Mouse (Mus musculus): Measurements from ENCODE around the gene Slc12a6. TPM values are rescaled to one million over a fixed set of nuclear protein-coding genes. Genes with fewer than 3 reads are reported as not detected.

Gene Slc12a6
- total and polyA plus RNA-seq, 2 experiments from 2014 or later = 14.1 to 69.7 TPM

DNA sequence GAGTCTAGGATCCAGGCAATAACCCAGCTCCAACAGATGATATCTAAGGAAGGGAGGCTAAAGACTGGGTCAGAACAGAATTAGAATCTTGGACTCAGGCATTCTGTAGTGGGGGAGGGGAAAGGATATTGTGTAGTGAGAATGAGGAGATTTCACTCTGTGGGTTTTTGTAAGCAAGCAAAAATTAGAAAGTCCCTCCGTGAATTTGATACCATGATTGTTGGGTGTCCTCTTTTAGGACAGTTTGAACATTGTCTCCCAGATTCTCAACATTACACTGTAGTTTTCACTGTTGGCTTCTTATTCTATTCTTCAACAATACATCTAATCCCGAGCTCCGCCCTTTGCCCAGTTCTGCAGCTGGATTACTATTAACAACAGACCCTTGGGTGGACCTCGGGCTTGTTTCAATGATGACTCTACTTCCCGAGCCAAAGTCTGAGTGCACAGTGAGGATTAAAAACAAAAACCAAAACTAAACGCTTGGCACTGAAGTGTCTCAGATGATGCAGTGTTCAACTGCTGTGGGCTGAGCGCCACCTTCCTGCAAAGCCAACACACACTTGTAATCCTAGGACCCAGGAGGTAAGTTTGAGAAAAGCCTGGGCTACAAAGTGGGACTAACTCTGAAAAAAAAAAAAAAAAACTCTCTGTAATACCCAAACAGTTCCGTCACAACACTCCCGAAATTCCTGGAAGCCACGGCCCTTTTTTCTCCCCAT is 6.2 kb upstream of the Slc12a6 start, which contains the start of gene Nutm1:
Gene Nutm1, minus strand, starts transcription at position 51 of the 722 bp plus-strand sequence.
- Histone ChIP-seq H3K4me1 (ENCODE audit: insufficient read depth, low read length) (no peaks in the 10 kb centered on the region), H3K4me3 (ENCODE audit: low read depth, low read length) (no peak within 1 kb of the TSS), H3K9me3 (ENCODE audit: low read length) (no peaks in the 10 kb centered on the region), H3K36me3 (ENCODE audit: insufficient read depth, low read length) (no peaks in the 10 kb centered on the region), H3K27ac (ENCODE audit: low read depth, low read length) (no peak within 1 kb of the TSS), H3K27me3 (ENCODE audit: insufficient read depth, low read length) (no peaks in the 10 kb centered on the region), H3K9ac (replicated peaks; ENCODE audit: low read length, poor library complexity, severe bottlenecking) (no peak within 1 kb of the TSS), H3K4me2 (ENCODE audit: low read depth, low read length, poor library complexity, severe bottlenecking) (no peak within 1 kb of the TSS)
- 70% methylated on average over 10 of the region's 10 CpGs for WGBS
- ATAC-seq (ENCODE audit: low FRiP score) (no peak), DNase-seq (ENCODE audit: low spot score) (no peak)
- peak; percentile 33 for TF ChIP-seq CTCF (IDR thresholded peaks at IDR 0.05)

GRCm38 (mm10) chr2:112261748-112262653 is 3.6 kb upstream of the Slc12a6 start, which contains the start of gene Nop10:
Gene Nop10, plus strand, starts transcription at chr2:112261926.
- no peaks in the 10 kb centered on the region for H3K9me3 ChIP-seq (ENCODE audit: low read length)
- H3K36me3 ChIP-seq (ENCODE audit: insufficient read depth, low read length) = no peaks in the 10 kb centered on the region
- TF ChIP-seq CTCF (IDR thresholded peaks at IDR 0.05) = peak; percentile 97
- peak within 1 kb of the TSS; percentile 65 for H3K9ac ChIP-seq (replicated peaks; ENCODE audit: low read length, poor library complexity, severe bottlenecking)
- WGBS = under 1% methylated on average over 36 of the region's 36 CpGs
- H3K27me3 ChIP-seq (ENCODE audit: insufficient read depth, low read length) = no peaks in the 10 kb centered on the region
- H3K4me1 ChIP-seq (ENCODE audit: insufficient read depth, low read length) = peaks cover 4% of the 10 kb centered on the region; the same call in 1 of the 2 replicates
- peak within 1 kb of the TSS; percentile 65 for H3K27ac ChIP-seq (ENCODE audit: low read depth, low read length)
- H3K4me3 ChIP-seq (ENCODE audit: low read depth, low read length) = peak within 1 kb of the TSS; percentile 47
- ATAC-seq (ENCODE audit: low FRiP score) = peak; percentile 68
- DNase-seq (ENCODE audit: low spot score) = peak; percentile 96
- H3K4me2 ChIP-seq (ENCODE audit: low read depth, low read length, poor library complexity, severe bottlenecking) = peak within 1 kb of the TSS; percentile 62

- Histone ChIP-seq H3K4me2 (ENCODE audit: low read depth, low read length, poor library complexity, severe bottlenecking) (peak overlapping the region; percentile 62), H3K9ac (replicated peaks; ENCODE audit: low read length, poor library complexity, severe bottlenecking) (peak overlapping the region; percentile 65), H3K36me3 (ENCODE audit: insufficient read depth, low read length) (no peaks in the 10 kb centered on the region), H3K4me1 (ENCODE audit: insufficient read depth, low read length) (peaks cover 10% of the 10 kb centered on the region), H3K27me3 (ENCODE audit: insufficient read depth, low read length) (no peaks in the 10 kb centered on the region), H3K27ac (ENCODE audit: low read depth, low read length) (peak overlapping the region; percentile 65), H3K9me3 (ENCODE audit: low read length) (no peaks in the 10 kb centered on the region), H3K4me3 (ENCODE audit: low read depth, low read length) (peak overlapping the region; percentile 47)
- ATAC-seq (ENCODE audit: low FRiP score) (no peak), DNase-seq (ENCODE audit: low spot score) (peak; percentile 38)
- TF ChIP-seq CTCF (IDR thresholded peaks at IDR 0.05) = peak; percentile 56
- 33% methylated on average over 4 of the region's 4 CpGs for WGBS
Observed at GRCm38 (mm10) chr2:112262779-112263295, 2.8 kb upstream of the Slc12a6 start.

DNA sequence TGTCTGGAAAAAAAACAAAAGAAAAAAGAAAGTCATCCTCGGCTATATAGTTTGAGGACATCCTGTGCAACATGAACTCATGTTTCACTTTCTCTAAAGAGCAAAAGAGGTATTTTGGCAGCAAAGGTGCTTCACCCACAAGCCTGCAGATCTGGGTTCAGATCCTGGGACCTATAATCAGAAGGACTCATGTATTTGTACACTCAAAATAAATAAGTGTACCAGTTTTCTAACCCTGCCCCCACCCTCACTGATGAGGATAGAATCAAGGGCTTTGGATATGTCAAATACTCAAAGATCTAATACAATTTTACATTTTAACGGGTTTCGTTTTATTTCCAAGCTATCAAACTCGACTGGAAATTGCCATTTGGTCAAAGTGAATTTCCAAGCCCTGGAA is 1.3 kb upstream of the Slc12a6 start:
- H3K9me3 ChIP-seq (ENCODE audit: low read length) = no peaks in the 10 kb centered on the region
- H3K9ac ChIP-seq (replicated peaks; ENCODE audit: low read length, poor library complexity, severe bottlenecking) = no peak overlapping the region
- no peak for DNase-seq (ENCODE audit: low spot score)
- no peak overlapping the region for H3K27ac ChIP-seq (ENCODE audit: low read depth, low read length)
- no peak for ATAC-seq (ENCODE audit: low FRiP score)
- peaks cover 15% of the 10 kb centered on the region for H3K4me1 ChIP-seq (ENCODE audit: insufficient read depth, low read length)
- H3K27me3 ChIP-seq (ENCODE audit: insufficient read depth, low read length) = no peaks in the 10 kb centered on the region
- no peak overlapping the region for H3K4me2 ChIP-seq (ENCODE audit: low read depth, low read length, poor library complexity, severe bottlenecking)
- TF ChIP-seq CTCF (IDR thresholded peaks at IDR 0.05) = no peak
- no peaks in the 10 kb centered on the region for H3K36me3 ChIP-seq (ENCODE audit: insufficient read depth, low read length)
- 81% methylated on average over 4 of the region's 4 CpGs for WGBS
- H3K4me3 ChIP-seq (ENCODE audit: low read depth, low read length) = no peak overlapping the region

GRCm38 (mm10) chr2:112266242-112266592 is 592 bp downstream of the Slc12a6 start, which contains the start of gene Gm21985:
Gene Gm21985, plus strand, starts transcription at chr2:112266314.
- DNase-seq (ENCODE audit: low spot score) = peak; percentile 58
- Histone ChIP-seq H3K4me2 (ENCODE audit: low read depth, low read length, poor library complexity, severe bottlenecking) (peak within 1 kb of the TSS; percentile 87), H3K9me3 (ENCODE audit: low read length) (no peaks in the 10 kb centered on the region), H3K9ac (replicated peaks; ENCODE audit: low read length, poor library complexity, severe bottlenecking) (peak within 1 kb of the TSS; percentile 92), H3K27me3 (ENCODE audit: insufficient read depth, low read length) (no peaks in the 10 kb centered on the region), H3K4me3 (ENCODE audit: low read depth, low read length) (peak within 1 kb of the TSS; percentile 91), H3K36me3 (ENCODE audit: insufficient read depth, low read length) (no peaks in the 10 kb centered on the region), H3K4me1 (ENCODE audit: insufficient read depth, low read length) (peaks cover 23% of the 10 kb centered on the region), H3K27ac (ENCODE audit: low read depth, low read length) (peak within 1 kb of the TSS; percentile 87)
- no peak for TF ChIP-seq CTCF (IDR thresholded peaks at IDR 0.05)
- WGBS = 1% methylated on average over 11 of the region's 11 CpGs
- peak; percentile 18 for ATAC-seq (ENCODE audit: low FRiP score)
